Mouse (Mus musculus): Measurements from ENCODE around the gene Gabarap. TPM values are rescaled to one million over a fixed set of nuclear protein-coding genes. Genes with fewer than 3 reads are reported as not detected.

The Gabarap gene
- total and polyA plus RNA-seq, 3 experiments, result 132 to 241 TPM; not detected in 1

GRCm38 (mm10) chr11:69996161-69997061 lies 5.5 kb downstream of the Gabarap start (continued):
- no peak for TF ChIP-seq MAX (IDR thresholded peaks at IDR 0.05; ENCODE audit: low read length)
- no peak for TF ChIP-seq ZC3H11A (IDR thresholded peaks at IDR 0.05; ENCODE audit: low read depth, low read length)
- TF ChIP-seq POLR2AphosphoS5 (IDR thresholded peaks at IDR 0.05; ENCODE audit: borderline replicate concordance, low read depth, low read length), result no peak
- TF ChIP-seq RCOR1 (IDR thresholded peaks at IDR 0.05; ENCODE audit: low read depth, low read length), result no peak
- TF ChIP-seq MAZ (IDR thresholded peaks at IDR 0.05; ENCODE audit: low read depth, low read length), result no peak; the same call in 1 of the 2 replicates
- no peak for TF ChIP-seq EP300 (IDR thresholded peaks at IDR 0.05; ENCODE audit: low read depth in 1 of 2, low read length in 2 of 2)
- TF ChIP-seq UBTF (IDR thresholded peaks at IDR 0.05; ENCODE audit: borderline replicate concordance, insufficient read depth, low read depth, low read length), result no peak
- 0 out of 2 replicates have a peak, but pooled peaks have one; percentile 31 for TF ChIP-seq ETS1 (IDR thresholded peaks at IDR 0.05; ENCODE audit: low read depth, low read length)
- no peak for TF ChIP-seq KAT2A (conservative IDR thresholded peaks at IDR 0.05; ENCODE audit: low read depth, low read length)
- no peak for TF ChIP-seq USF1 (IDR thresholded peaks at IDR 0.05; ENCODE audit: low read depth, low read length)
- no peak for TF ChIP-seq POLR2AphosphoS2 (IDR thresholded peaks at IDR 0.05; ENCODE audit: low read length)
- TF ChIP-seq NRF1 (IDR thresholded peaks at IDR 0.05; ENCODE audit: insufficient read depth, low read depth, low read length, poor library complexity, severe bottlenecking), result no peak
- no peak for TF ChIP-seq SMC3 (IDR thresholded peaks at IDR 0.05; ENCODE audit: low read depth, low read length)
- no peak for TF ChIP-seq GABPA (IDR thresholded peaks at IDR 0.05; ENCODE audit: low read depth, low read length)
- 0 out of 2 replicates have a peak, but pooled peaks have one; percentile 18 for TF ChIP-seq SIN3A (IDR thresholded peaks at IDR 0.05; ENCODE audit: low read length)
- TF ChIP-seq POLR2A (IDR thresholded peaks at IDR 0.05; ENCODE audit: control insufficient read depth in 1 of 2, insufficient read depth in 1 of 2, low read depth in 1 of 2, low read length in 2 of 2, poor library complexity in 1 of 2), result no peak
- no peak for TF ChIP-seq MYB (IDR thresholded peaks at IDR 0.05; ENCODE audit: low read depth, low read length)
- no peak for TF ChIP-seq RAD21 (IDR thresholded peaks at IDR 0.05; ENCODE audit: low read depth, low read length)
- no peak for TF ChIP-seq TAL1 (IDR thresholded peaks at IDR 0.05; ENCODE audit: low read length)
- no peak for TF ChIP-seq CHD2 (IDR thresholded peaks at IDR 0.05; ENCODE audit: low read length)

- Histone ChIP-seq H3K27ac (ENCODE audit: control insufficient read depth, low read depth, low read length) (peak overlapping the region; percentile 88), H3K4me1 (ENCODE audit: control insufficient read depth in 1 of 2, insufficient read depth in 2 of 2, low read length in 2 of 2) (peaks cover 16 to 46% of the 10 kb centered on the region in 2 experiments), H3K27me3 (ENCODE audit: control insufficient read depth in 1 of 2, insufficient read depth in 2 of 2, low read length in 2 of 2) (no peaks in the 10 kb centered on the region), H3K79me2 (ENCODE audit: control insufficient read depth, insufficient read depth, low read length, poor library complexity) (peaks cover 42% of the 10 kb centered on the region), H3K9me3 (replicated peaks; ENCODE audit: insufficient read depth, low read length) (no peaks in the 10 kb centered on the region), H3K4me3 (ENCODE audit: control insufficient read depth in 1 of 2, insufficient read depth in 1 of 2, low read depth in 2 of 2, low read length in 2 of 2) (peak overlapping the region; percentile 66 to 98), H3K9ac (ENCODE audit: control insufficient read depth, low read depth, low read length, poor library complexity, severe bottlenecking) (peak overlapping the region; percentile 99), H3K36me3 (ENCODE audit: control insufficient read depth in 1 of 2, insufficient read depth in 2 of 2, low read length in 2 of 2) (peaks cover 8 to 51% of the 10 kb centered on the region in 2 experiments)
- TF ChIP-seq MYC (IDR thresholded peaks at IDR 0.05; ENCODE audit: low read depth, low read length), result 0 out of 2 replicates have a peak, but pooled peaks have one; percentile 14
- TF ChIP-seq EP300 (IDR thresholded peaks at IDR 0.05; ENCODE audit: low read depth in 1 of 2, low read length in 2 of 2), result 0 out of 4 replicates have a peak, but pooled peaks of 1 of the 2 experiments have one; percentile 13
- TF ChIP-seq POLR2AphosphoS2 (IDR thresholded peaks at IDR 0.05; ENCODE audit: low read length), result 0 out of 2 replicates have a peak, but pooled peaks have one; percentile 40
- TF ChIP-seq ZMIZ1 (IDR thresholded peaks at IDR 0.05; ENCODE audit: low read depth, low read length), result 0 out of 2 replicates have a peak, but pooled peaks have one; percentile 78
- peak; percentile 79 for TF ChIP-seq NELFE (IDR thresholded peaks at IDR 0.05; ENCODE audit: low read depth, low read length)
- TF ChIP-seq TCF12 (IDR thresholded peaks at IDR 0.05; ENCODE audit: low read depth, low read length), result peak; percentile 37; the same call in 1 of the 2 replicates
- TF ChIP-seq MXI1 (IDR thresholded peaks at IDR 0.05; ENCODE audit: low read depth, low read length), result peak; percentile 71
- TF ChIP-seq USF2 (IDR thresholded peaks at IDR 0.05; ENCODE audit: borderline replicate concordance in 1 of 2, insufficient read depth in 1 of 2, low read depth in 1 of 2, low read length in 2 of 2), result no peak
- peak; percentile 29; the same call in 1 of the 2 replicates for TF ChIP-seq CHD2 (IDR thresholded peaks at IDR 0.05; ENCODE audit: low read length)
- TF ChIP-seq CTCF (IDR thresholded peaks at IDR 0.05 in 2 of 3, conservative IDR thresholded peaks at IDR 0.05 in 1 of 3; ENCODE audit: control insufficient read depth in 1 of 3, insufficient read depth in 1 of 3, low read depth in 2 of 3, low read length in 3 of 3, poor library complexity in 1 of 3, severe bottlenecking in 1 of 3), result no peak
- 0 out of 2 replicates have a peak, but pooled peaks have one; percentile 20 for TF ChIP-seq BHLHE40 (IDR thresholded peaks at IDR 0.05; ENCODE audit: borderline replicate concordance, low read depth, low read length)
- TF ChIP-seq HCFC1 (IDR thresholded peaks at IDR 0.05; ENCODE audit: low read depth, low read length), result peak; percentile 33
- TF ChIP-seq POLR2A (IDR thresholded peaks at IDR 0.05; ENCODE audit: control insufficient read depth in 1 of 2, insufficient read depth in 1 of 2, low read depth in 1 of 2, low read length in 2 of 2, poor library complexity in 1 of 2), result peak; percentile 62 to 86; a peak in 3 of 4 replicates
- no peak for TF ChIP-seq MYB (IDR thresholded peaks at IDR 0.05; ENCODE audit: low read depth, low read length)
- DNase-seq (ENCODE audit: low read depth, low spot score), result peak; percentile 89
Measured at GRCm38 (mm10) chr11:69997070-69997509, 6.1 kb downstream of the Gabarap start.
